Mouse (Mus musculus) regulatory T cell (primary cell): ENCODE data around the gene Ep400.

Experiments
- in situ Hi-C: fragments of 300-600 bp; cut with MboI, MseI; formaldehyde crosslinking; loops from one replicate; pipeline ENCODE4 v1.15.1; 2025; ENCODE audit warnings: high pct_unique_total_duplicates

Ep400 gene

DNA sequence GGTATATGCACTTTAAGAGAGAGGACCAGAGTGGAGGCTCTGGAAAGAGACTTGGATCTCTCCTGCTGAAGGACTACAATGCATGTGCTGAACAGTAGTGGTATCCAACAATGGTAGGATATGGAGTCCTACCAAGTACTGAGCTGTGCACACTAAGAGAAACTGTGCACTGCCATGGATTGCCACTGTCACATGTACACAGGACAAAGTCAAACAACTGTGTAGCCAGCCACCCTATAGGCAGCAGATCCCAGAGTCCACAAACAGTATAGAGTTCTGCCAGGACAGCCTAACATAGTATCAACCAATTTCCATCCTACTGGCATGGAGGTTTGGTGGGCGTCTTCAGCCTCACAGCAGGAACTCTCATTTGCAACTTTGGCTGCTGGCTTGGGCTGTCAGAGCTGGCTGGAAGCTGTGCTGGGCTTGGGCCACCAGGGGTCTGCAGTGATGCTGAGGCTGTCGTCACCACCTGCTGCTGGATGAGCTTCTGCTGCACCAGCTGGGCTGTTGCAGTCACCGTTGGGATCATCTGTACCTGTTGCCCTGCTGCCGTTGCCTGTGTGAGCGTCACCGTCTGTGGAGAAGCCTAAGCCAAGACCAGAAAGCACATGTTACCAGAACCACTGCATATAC is 104.9 kb downstream of the Ep400 start:
- in situ Hi-C loops: no loop called here

DNA sequence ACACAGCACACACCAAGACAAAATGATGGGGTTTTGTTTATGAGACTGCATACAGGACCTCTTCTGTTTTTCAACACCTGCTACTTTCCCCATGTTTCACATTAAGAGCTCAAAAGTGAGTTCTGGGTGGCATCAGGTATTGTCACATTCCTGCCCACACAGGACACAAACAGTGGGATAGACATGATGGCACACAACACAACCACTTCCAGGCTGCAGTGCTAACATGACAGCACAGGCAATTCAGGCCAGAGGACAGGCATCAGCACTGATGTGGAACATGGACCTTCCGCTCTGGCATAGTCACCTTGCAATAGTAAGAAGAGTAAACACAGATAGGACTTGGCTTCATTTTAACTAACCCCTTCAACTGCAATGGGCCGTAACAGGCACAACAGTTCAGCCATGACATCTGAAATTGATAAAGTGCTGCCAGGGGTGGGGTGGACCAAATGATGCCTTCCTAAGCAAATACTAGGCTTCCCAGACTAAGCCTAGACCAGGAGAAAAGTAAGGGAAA is 105.7 kb downstream of the Ep400 start:
- in situ Hi-C loops: no loop called here

DNA sequence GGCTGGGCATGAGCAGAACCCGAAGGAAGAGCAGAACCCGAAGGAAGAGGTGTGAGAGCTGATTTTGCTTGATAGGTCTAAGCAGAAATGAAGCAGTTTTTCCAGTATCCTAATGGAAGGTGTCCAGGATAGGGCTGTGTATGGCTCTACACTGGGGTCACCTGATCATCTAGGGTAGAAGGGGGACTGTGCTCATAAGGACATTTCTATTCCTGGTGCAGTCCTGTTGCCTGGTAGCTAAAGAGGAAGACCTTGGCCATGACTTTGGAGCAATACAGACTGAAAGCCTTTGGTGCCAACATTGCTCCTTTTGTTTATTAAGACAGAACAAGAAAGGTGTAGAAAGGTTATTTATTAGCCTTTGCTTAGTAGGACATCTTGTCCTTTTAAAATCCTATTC is 106.5 kb downstream of the Ep400 start:
- in situ Hi-C loops: no loop called here

DNA sequence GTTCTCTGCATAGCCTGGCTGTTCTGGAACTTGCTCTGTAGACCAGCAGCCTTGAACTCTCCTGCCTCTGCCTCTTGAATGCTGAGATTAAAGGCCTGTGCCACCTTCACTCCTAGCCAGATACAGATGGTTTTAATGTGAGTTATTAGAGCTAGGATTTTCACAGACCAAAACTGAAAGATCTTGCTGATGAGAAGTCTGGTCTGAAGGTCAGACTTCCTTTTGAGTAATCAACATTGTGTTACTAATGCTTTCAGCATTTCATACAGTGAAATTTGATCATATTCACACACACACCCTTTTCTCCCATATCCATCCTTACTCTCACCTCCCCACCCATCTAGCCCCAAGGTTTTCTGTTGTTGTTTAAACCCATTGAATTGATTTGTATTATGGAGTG is 110.8 kb downstream of the Ep400 start:
- in situ Hi-C loops: loop anchor here (10.0 kb wide), 1 partner anchor 1675 kb away; no protein-coding TSS in a partner anchor

DNA sequence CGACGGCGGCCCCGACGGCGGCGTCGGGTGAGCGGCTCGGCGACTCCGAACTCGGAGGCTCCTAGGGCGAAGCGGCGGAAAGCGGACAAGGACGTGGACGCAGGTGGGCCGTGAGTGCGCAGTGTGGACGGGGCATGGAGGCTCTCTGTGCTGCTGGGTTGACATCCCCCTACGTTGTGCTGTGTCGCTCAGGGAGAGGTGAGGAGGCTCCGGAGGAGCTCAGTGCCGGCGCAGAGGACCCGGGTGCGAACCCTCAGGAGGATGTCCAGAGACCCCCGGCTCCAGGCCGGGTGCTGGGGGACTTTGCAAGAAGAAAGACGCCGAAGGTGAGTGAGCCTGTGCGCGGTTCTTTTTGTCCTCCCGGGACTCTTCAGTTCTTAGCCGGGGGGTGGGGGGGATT is 116.8 kb downstream of the Ep400 start:
- in situ Hi-C loops: loop anchor here (10.0 kb wide), 1 partner anchor 1681 kb away; no protein-coding TSS in a partner anchor

DNA sequence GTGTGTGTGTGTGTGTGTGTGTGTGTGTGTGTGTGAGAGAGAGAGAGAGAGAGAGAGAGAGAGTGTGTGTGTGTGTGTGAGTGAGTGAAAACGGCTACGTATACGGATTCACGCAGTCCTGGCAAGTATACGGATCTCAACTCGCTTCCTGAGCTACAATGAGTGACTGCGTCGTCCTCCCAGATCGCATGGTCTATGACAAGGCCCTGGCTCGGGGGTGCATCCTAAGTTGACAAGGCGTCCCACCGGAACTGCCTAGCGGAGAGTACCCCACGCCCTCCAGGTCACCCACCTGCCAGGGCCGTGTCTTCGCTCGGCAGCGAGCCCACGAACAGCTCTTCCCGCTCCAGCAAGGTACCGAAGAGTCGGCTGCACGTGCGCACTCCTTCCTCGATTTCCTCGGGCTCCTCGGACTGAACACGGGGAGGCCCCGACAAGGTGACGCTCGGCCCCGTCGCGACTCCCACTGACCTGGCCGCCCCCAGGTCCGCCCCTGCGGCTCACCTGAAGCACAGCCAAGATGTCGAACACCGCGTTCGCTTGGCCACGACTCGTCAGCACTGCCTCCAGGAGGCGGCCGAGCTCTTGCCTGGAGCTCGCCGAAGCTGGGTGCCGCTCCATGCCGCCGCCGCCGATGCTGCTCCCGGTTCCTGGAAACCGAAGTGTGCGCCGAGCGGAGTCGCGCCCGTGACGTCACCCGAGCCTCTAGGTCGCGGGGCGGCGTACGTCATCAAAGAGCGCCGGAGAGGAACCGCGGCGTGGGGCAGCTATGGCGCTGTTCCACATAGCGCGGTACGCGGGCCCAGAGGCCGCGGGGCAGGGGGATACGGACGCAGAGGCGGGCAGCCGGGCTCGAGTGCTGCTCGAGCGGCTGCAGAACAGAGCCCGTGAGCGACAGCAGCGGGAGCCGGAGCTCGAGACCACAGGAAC is 117.5 kb downstream of the Ep400 start, which contains the start of the genes Noc4l and Ddx51:
Noc4l (minus strand) TSS at position 699 of the 930 bp plus-strand sequence.
Ddx51 (plus strand) TSS at position 733 of the 930 bp plus-strand sequence.
- in situ Hi-C loops: loop anchor here (10.0 kb wide), 1 partner anchor 1682 kb away; no protein-coding TSS in a partner anchor

DNA sequence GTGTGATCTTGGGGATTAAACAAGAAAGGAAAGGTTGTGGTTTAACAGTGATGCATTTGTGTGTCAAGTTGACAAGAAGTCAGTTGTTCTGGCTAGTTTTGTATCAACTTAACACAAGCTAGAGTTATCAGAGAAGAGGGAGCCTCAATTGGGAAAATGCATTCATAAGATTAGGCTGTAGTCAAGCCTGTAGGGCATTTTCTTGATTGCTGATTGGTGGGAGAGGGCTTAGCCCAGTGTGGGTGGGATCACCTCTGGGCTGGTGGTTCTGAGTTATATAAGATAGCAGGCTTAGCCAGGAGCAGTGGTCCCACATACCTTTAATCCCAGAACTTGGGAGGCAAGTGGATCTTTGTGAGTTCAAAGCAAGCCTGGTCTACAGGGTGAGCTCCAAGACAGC is 124.1 kb downstream of the Ep400 start:
- in situ Hi-C loops: no loop called here

DNA sequence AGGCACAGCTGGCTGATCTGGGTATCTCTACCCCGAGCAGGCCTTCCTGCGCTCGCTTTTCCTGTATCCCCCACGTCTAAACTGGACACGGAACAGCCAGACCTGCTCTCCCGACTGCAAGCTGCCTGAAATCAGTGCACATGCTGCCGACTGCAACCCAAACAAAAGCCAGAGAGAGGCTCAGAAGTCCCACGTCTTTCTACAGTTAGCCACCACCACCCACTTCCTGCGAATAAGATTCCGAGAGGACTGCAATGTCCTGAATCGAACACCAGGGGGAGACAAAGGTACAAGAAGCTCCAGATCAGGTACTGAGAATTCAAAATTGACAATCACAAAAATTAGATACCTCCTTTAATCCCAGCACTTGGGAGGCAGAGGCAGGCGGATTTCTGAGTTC is 131.1 kb downstream of the Ep400 start:
- in situ Hi-C loops: loop anchor here (10.0 kb wide), 1 partner anchor 285 kb away; no protein-coding TSS in a partner anchor

DNA sequence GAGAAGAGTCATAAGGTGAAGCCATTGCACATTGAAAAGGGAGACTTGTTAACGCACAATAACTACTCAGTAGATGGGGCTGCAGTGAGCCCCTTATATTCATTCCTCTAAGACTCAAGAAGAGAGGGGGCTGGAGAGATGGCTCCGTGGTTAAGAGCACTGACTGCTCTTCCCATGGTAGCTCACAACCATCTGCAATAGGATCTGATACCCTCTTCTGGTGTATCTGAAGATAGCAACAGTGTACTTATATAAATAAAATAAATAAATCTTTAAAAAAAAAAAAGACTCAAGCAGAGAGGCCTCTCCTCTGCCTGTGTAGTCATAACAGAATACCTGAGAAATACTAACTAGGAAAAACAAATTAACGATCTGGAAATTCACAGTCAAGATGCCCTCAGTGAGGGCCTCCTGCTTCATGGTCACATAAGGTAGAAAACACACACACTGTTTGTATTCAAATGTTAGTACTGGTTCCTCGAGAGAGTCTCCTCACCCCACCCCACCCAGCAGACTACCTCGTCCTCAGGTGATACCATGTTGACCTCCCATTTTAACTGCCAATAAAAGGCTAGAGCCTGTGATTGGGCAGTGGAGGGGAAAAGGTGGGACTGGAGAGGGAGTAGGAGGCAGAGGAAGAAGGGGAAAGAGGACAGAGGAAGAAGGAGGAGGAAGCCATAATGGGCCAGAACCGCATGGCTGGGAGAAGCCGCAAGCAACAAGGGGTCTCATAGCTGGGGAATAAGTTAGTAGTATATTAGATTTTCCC is 132.0 kb downstream of the Ep400 start:
- in situ Hi-C loops: loop anchor here (10.0 kb wide), 1 partner anchor 284 kb away; no protein-coding TSS in a partner anchor

DNA sequence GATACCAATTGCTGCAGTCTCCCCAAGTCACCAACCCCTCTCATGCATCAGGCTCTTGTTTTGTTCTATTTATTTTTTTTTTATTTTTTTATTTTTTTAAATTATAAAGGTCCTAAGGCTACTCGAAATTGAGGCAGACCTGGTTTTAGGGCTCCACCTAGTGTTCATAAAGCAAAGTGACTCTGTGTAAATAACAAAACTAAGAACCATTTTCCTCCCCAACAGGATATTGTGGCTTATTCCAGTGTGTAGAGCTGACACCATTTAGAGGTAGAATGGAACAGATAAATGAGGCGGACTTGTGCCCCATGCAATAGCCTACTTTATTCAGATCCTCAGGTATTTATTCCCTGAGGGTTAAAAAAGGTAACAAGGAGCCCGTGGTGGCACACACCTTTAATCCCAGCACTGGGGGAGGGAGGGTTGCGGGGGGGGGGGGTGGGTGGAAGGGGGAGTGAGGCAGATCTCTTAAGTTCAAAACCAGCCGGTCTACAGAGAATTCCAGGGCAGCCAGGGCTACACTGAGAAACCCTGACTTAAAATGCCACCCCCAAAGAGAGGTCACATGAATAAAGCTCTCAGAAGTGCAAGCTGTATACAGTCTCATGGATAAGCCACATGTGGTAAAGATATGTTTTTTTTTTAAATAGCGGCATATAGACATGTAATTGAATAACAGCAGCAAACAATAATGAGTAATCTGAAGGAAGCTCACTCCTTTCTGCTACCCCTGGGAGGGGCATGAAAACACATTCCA is 134.4 kb downstream of the Ep400 start:
- in situ Hi-C loops: loop anchor here (10.0 kb wide), 1 partner anchor 281 kb away; no protein-coding TSS in a partner anchor

DNA sequence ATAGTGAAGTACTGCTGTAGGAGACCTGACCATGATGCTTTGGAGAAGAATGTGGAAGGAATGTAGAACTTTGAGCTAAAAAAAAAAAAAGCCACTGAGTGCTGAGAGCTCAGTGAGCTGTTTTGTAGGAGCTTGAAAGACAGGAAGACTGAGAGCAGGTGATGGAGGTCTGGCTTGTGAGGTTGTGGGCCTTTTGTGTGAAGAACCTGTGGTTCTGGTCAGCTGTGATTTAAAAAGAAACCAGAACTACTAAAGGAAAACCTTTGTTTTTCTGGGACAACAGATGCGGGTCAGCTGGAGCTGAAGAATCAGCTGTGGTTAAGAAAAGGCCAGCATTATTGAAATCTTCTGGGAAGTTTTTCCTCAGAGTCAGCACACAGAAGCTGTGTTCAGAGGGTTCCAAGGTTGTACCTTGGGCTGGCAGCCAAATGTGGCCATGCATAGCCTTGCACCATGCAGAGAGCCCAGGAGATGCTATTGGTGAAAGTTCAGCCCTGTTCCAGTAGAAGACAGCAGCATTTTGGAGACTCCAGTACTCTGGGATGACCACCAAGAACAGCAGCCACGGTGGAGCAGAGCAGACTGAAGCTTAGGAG is 140.9 kb downstream of the Ep400 start:
- in situ Hi-C loops: loop anchor here (5.0 to 10.0 kb wide), 2 partner anchors 132 to 275 kb away; no protein-coding TSS in a partner anchor

DNA sequence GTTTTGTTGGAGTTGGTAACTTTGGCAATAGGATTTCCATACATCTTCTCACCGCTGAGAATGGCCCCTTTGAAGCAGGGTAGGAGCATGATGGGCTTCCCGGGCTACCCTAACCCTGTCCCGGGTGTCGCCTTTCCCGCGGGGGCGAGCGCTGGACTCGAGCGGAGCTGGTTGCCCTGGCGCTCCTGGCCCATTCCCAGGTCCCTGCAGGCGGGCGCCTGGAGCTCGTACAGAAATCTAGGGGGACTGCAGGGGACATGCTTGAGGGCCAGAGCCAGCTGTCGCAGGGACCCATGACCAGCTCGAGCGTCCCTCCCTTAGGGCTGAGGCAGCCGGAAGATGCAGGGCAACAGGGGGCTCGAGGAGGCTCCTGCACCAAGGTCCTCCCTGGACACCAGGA is 142.4 kb downstream of the Ep400 start:
- in situ Hi-C loops: no loop called here

DNA sequence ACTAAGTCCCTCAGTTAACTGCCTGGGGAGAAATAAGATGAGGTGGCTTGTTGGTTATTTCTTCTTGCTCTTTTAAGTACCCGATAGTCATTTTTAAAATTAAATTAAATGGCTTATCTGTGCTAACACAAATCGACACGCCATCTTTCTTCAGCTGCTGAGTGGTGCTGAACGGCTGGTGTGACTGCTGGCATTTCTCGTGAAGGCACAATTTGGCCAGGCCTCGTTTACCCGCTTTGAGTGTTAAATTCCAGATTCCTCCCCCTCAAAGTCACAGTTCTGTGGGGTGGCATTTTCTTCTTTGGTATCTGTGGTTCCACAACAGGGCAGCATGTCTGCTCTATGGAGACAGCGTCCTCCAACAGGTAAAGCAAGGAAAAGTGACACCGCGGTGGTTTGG is 143.2 kb downstream of the Ep400 start:
- in situ Hi-C loops: no loop called here

DNA sequence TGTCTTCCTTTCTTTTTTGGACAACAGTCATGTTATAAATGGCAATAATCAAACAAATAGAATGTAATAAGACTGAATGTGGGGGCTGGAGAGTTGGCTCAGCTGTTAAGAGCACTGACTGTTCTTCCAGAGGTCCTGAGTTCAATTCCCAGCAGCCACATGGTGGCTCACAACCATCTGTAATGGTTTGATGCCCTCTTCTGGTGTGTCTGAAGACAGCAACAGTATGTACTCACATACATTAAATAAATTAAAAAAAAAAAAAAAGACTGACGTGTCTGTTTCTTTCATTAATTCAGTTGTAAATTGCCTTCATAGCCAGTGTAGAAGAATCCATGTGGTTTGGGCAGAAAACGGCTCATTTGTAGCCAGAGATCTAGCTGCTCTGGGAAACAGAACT is 146.2 kb downstream of the Ep400 start:
- in situ Hi-C loops: no loop called here

DNA sequence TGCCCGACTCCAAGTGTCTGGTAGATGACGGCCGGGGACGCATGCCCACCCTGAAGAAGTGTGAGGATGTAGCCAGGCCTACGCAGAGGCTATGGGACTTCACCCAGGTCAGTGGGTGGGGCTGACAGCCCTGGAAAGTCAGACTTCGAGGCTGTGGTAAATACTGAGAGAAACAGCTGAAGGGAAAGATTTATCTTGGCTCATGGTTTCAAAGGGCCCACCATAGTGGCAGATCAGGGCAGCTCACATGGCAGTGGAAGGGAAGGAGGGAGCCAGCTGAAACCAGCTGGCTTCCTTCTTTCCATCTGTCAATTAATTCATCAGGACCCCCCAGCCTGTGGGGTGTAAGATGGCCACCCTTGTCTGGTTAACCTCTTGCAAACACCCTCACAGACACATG is 151.3 kb downstream of the Ep400 start:
- in situ Hi-C loops: no loop called here
